Comparison of ENCODE assay signal across 11 mouse cellular contexts in the genomic region with DNA sequence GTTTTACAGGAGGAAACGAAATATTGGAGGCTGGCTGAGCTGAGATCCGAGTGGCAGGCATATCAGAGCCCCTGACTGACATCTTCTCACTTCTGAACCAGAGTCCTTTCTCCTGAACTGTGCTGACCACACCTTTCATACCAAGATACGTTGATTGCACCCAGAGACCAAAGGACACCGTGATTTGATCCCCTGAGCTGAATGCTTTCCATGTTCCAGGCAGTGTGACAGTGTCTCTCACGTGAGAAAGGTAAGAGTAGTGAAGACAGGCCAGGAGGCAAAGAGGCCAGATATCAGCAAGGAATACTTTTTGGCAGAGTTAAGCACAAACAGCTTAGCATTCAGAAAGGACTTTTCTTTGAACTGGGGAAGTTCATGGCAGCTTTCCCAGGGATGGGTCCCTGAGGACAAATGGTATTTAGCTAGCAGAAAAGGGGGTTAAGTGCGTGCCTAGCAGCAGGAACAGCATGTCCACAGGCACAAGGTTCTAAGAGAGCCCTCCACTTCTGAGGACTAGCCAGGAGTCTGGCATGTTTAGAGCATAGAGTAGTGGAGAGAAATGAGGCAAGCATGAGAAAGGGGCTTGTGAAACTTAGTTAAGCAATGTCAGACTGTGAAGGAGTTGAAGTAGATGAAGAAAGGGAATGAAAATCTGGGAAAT.
A peak's percentile ranks its signal among the peaks of the same experiment; 100 is the strongest.
DNase-seq lines count a peak whose midpoint lies in the region; ATAC-seq and TF ChIP-seq lines count a peak whose summit lies in the region.
"Had no signal": no experiment of that assay in that cellular context is flagged by ENCODE, and none has a peak within 500 bp of the region (broad histone marks: within the 10 kb centered on the region; RNA-seq: fewer than 3 reads in every experiment).

No protein-coding gene starts in this region.

- no peak overlapping the region for H3K4me2 ChIP-seq in heart, embryonic 12.5 days
- H3K4me2 ChIP-seq: embryonic facial prominence, embryonic 12.5 days; heart, embryonic 15.5 days had no signal

- no peak for TF ChIP-seq EP300 in heart, adult 2 months (IDR thresholded peaks at IDR 0.05; ENCODE audit: insufficient read depth, low read depth, low read length)

- H3K27me3 ChIP-seq in heart, adult 2 months (ENCODE audit: control insufficient read depth, insufficient read depth, low read length), result no peaks in the 10 kb centered on the region
- no peaks in the 10 kb centered on the region for H3K27me3 ChIP-seq in heart, embryonic 12.5 days (replicated peaks)
- H3K27me3 ChIP-seq: embryonic facial prominence, embryonic 12.5 days; heart, embryonic 15.5 days had no signal

- no peak for TF ChIP-seq CTCF in heart, adult 2 months (IDR thresholded peaks at IDR 0.05)

- H3K27ac ChIP-seq in heart, adult 2 months, result no peak overlapping the region
- H3K27ac ChIP-seq in heart, embryonic 12.5 days (ENCODE audit: poor library complexity, severe bottlenecking), result no peak overlapping the region
- H3K27ac ChIP-seq: embryonic facial prominence, embryonic 12.5 days; heart, embryonic 15.5 days had no signal

- TF ChIP-seq POLR2A in heart, adult 2 months (IDR thresholded peaks at IDR 0.05; ENCODE audit: insufficient read depth, low read depth, low read length), result no peak

- 38% methylated on average over 6 of the region's 6 CpGs for WGBS in heart, adult 2 months
- 39% methylated on average over 6 of the region's 6 CpGs for WGBS in heart, embryonic 12.5 days

- no peaks in the 10 kb centered on the region for H3K36me3 ChIP-seq in heart, adult 2 months (ENCODE audit: control insufficient read depth, insufficient read depth, low read length)
- no peaks in the 10 kb centered on the region for H3K36me3 ChIP-seq in heart, embryonic 12.5 days
- H3K36me3 ChIP-seq: embryonic facial prominence, embryonic 12.5 days; heart, embryonic 15.5 days had no signal

- H3K4me3 ChIP-seq in heart, adult 2 months, result no peak overlapping the region
- no peak overlapping the region for H3K4me3 ChIP-seq in heart, embryonic 12.5 days
- H3K4me3 ChIP-seq: embryonic facial prominence, embryonic 12.5 days; heart, embryonic 15.5 days; megakaryocyte, embryonic 14.5 days had no signal

- no peaks in the 10 kb centered on the region; the same call in 1 of the 2 replicates for H3K4me1 ChIP-seq in heart, adult 2 months (ENCODE audit: control insufficient read depth, insufficient read depth, low read length)
- no peaks in the 10 kb centered on the region for H3K4me1 ChIP-seq in heart, embryonic 12.5 days (replicated peaks)
- H3K4me1 ChIP-seq: embryonic facial prominence, embryonic 12.5 days; megakaryocyte, embryonic 14.5 days had no signal

- no peaks in the 10 kb centered on the region for H3K79me2 ChIP-seq in heart, adult 2 months (replicated peaks; ENCODE audit: control insufficient read depth, insufficient read depth, low read length)

- intact Hi-C loops in heart, adult 2 months (cut with DNase I), result no loop called here

- H3K9ac ChIP-seq in heart, adult 2 months (ENCODE audit: low read depth, low read length), result no peak overlapping the region
- H3K9ac ChIP-seq in heart, embryonic 12.5 days, result no peak overlapping the region
- H3K9ac ChIP-seq: embryonic facial prominence, embryonic 12.5 days; heart, embryonic 15.5 days had no signal

- H3K9me3 ChIP-seq in heart, embryonic 12.5 days (replicated peaks), result no peaks in the 10 kb centered on the region
- H3K9me3 ChIP-seq: embryonic facial prominence, embryonic 12.5 days; heart, embryonic 15.5 days; megakaryocyte, embryonic 14.5 days had no signal

- DNase-seq in heart, adult 2 months, result peak; percentile 27 to 39
- peak; percentile 47 for DNase-seq in adrenal gland, adult 8-10 months
- peak; percentile 7 to 36 for DNase-seq in heart, adult 9 months (ENCODE audit: low spot score in 2 of 2)
- peak; percentile 76 for DNase-seq in lung, postnatal 14 days
- DNase-seq in thymus, postnatal 4 days, result no peak
- DNase-seq in thymus, postnatal 10 days (ENCODE audit: low spot score in 2 of 2), result no peak
- no peak for DNase-seq in natural killer cell, adult 2 months (ENCODE audit: low spot score in 2 of 2)

- ATAC-seq in heart, embryonic 12.5 days (ENCODE audit: insufficient number of reproducible peaks, low FRiP score), result no peak

Comparison
In these comparisons a context has a peak if more than half of its experiments do, and no peak if none do; other contexts are left out.
1. DNase-seq: peak in heart, adult 2 months (2 of 2), adrenal gland, adult 8-10 months (single experiment), heart, adult 9 months (2 of 2) and lung, postnatal 14 days (single experiment); none in thymus, postnatal 4 days (single experiment), thymus, postnatal 10 days (0 of 2) and natural killer cell, adult 2 months (0 of 2).